Mouse (Mus musculus) gastrocnemius, adult 18-20 months (tissue): ENCODE results near the gene Gm13289. TPM values are rescaled to one million over a fixed set of nuclear protein-coding genes. Genes with fewer than 3 reads are reported as not detected.
"Not testable (repeated sequence)": the region's sequence is repeated elsewhere in the genome, so short reads cannot be mapped to it uniquely, and the experiment has no call there.

ENCODE experiments used
- DNase-seq: peaks from one replicate; pipeline ENCODE4 v3.0.0; 2021; ENCODE audit warnings: low spot score
- total RNA-seq, 2 experiments: library from RNA; stranded (reverse); gene quantifications; 2 replicates each; pipeline ENCODE4 v1.2.3; 2021

The Gm13289 gene
- total RNA-seq, 2 experiments from 2014 or later: not detected

- not testable (repeated sequence) for DNase-seq
Measured at GRCm38 (mm10) chr4:88782335-88782734, 5.6 kb downstream of the Gm13289 start.

DNA sequence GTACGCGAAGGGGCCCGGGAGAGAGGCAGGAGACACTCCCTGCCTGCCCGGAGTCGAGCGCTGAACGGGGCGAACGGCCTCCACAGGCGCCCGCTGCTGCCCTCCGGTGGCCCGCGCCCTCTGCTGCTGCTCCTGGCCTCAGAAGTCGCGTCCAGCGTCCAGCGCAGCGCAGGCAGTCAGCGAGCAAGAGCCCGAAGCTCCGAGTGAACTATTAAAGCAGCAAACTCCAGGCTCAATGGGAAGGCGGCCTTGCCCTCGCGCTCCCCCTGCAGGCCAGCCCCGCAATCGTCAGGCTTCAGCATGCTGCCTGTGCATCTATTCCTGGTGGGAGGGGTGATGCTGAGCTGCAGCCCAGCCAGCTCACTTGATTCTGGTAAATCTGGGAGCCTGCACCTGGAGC, 8.7 kb downstream of the Gm13289 start, which contains the start of gene Gm13276:
Gene Gm13276, plus strand, starts transcription at position 301 of the 400 bp plus-strand sequence.
- not testable (repeated sequence) for DNase-seq

DNA sequence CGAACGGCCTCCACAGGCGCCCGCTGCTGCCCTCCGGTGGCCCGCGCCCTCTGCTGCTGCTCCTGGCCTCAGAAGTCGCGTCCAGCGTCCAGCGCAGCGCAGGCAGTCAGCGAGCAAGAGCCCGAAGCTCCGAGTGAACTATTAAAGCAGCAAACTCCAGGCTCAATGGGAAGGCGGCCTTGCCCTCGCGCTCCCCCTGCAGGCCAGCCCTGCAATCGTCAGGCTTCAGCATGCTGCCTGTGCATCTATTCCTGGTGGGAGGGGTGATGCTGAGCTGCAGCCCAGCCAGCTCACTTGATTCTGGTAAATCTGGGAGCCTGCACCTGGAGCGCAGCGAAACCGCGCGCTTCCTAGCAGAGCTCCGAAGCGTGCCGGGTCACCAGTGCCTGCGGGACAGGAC, 11.7 kb downstream of the Gm13289 start, which contains the start of gene Gm13277:
Gene Gm13277, plus strand, starts transcription at position 231 of the 400 bp plus-strand sequence.
- peak; percentile 54 for DNase-seq

GRCm38 (mm10) chr4:88791250-88791649, 14.5 kb downstream of the Gm13289 start, which contains the start of gene Gm13278:
Gene Gm13278, plus strand, starts transcription at chr4:88791550.
- not testable (repeated sequence) for DNase-seq

GRCm38 (mm10) chr4:88793936-88794675, 17.4 kb downstream of the Gm13289 start, which contains the start of gene Gm13275:
Gene Gm13275, plus strand, starts transcription at chr4:88794487.
- DNase-seq: peak; percentile 58

DNA sequence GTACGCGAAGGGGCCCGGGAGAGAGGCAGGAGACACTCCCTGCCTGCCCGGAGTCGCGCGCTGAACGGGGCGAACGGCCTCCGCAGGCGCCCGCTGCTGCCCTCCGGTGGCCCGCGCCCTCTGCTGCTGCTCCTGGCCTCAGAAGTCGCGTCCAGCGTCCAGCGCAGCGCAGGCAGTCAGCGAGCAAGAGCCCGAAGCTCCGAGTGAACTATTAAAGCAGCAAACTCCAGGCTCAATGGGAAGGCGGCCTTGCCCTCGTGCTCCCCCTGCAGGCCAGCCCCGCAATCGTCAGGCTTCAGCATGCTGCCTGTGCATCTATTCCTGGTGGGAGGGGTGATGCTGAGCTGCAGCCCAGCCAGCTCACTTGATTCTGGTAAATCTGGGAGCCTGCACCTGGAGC, 20.4 kb downstream of the Gm13289 start, which contains the start of gene Gm13279:
Gene Gm13279, plus strand, starts transcription at position 301 of the 400 bp plus-strand sequence.
- not testable (repeated sequence) for DNase-seq

- DNase-seq: not testable (repeated sequence)
Measured at GRCm38 (mm10) chr4:88799365-88799764, 22.6 kb downstream of the Gm13289 start, which contains the start of gene Gm13285. Gene Gm13285, plus strand, starts transcription at chr4:88799665.

DNA sequence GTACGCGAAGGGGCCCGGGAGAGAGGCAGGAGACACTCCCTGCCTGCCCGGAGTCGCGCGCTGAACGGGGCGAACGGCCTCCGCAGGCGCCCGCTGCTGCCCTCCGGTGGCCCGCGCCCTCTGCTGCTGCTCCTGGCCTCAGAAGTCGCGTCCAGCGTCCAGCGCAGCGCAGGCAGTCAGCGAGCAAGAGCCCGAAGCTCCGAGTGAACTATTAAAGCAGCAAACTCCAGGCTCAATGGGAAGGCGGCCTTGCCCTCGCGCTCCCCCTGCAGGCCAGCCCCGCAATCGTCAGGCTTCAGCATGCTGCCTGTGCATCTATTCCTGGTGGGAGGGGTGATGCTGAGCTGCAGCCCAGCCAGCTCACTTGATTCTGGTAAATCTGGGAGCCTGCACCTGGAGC, 26.2 kb downstream of the Gm13289 start, which contains the start of gene Gm13287:
Gene Gm13287, plus strand, starts transcription at position 301 of the 400 bp plus-strand sequence.
- not testable (repeated sequence) for DNase-seq

- DNase-seq: not testable (repeated sequence)
Measured at GRCm38 (mm10) chr4:88805231-88805630, 28.5 kb downstream of the Gm13289 start, which contains the start of gene Gm13288. Gene Gm13288, plus strand, starts transcription at chr4:88805531.

GRCm38 (mm10) chr4:88805761-88806160, 29.0 kb downstream of the Gm13289 start:
- peak; percentile 5 for DNase-seq

- DNase-seq: no peak
Measured at GRCm38 (mm10) chr4:88815928-88816327, 39.2 kb downstream of the Gm13289 start, which contains the start of gene Ifna7. Gene Ifna7, plus strand, starts transcription at chr4:88816228.

GRCm38 (mm10) chr4:88819659-88820058, 42.9 kb downstream of the Gm13289 start, which contains the start of gene Ifna11:
Gene Ifna11, plus strand, starts transcription at chr4:88819959.
- no peak for DNase-seq

DNA sequence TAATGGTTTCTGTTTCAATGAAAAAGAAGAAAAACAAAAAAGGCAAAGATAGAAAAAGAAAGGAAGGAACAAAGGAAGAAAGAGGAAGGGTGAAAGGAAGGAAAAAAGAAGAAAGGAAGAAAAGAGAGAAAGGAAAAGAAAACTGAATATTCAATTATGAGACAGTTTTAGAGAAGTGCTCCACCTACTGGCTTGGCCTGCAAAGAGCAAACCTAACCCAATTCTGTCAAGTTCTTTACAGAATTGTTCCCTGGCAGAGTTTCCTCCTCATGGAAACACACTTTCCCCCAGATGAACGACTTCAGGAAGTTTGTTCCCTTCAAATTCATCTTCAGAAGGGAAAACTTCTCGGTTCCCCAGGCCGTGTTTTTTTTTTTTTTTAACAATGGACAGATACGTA, 46.3 kb downstream of the Gm13289 start:
- DNase-seq: no peak

Other genes with a start within 250 kb of the Gm13289 start
- gene Ifna15, start 218.7 kb upstream of the Gm13289 start, total RNA-seq: not detected
- not detected for gene Ifna14, start 205.1 kb upstream of the Gm13289 start, total RNA-seq
- gene Ifna9, start 184.5 kb upstream of the Gm13289 start, total RNA-seq: not detected
- gene Ifna12, start 173.5 kb upstream of the Gm13289 start, total RNA-seq: not detected
- gene C87499, start 142.5 kb upstream of the Gm13289 start, total RNA-seq: not detected
- not detected for gene Ifna13, start 132.5 kb upstream of the Gm13289 start, total RNA-seq
- gene Ifna16, start 100.0 kb upstream of the Gm13289 start, total RNA-seq: not detected
- not detected for gene Ifna2, start 93.0 kb upstream of the Gm13289 start, total RNA-seq
- gene Ifnab, start 85.6 kb upstream of the Gm13289 start, total RNA-seq: not detected
- gene Gm26566, start 55.1 kb upstream of the Gm13289 start, total RNA-seq: under 1 TPM in 1 of 2 experiments, not detected in 1; 0.21 TPM
- gene Klhl9, start 54.5 kb upstream of the Gm13289 start, total RNA-seq: 10 to 100 TPM; 50.5 to 62.5 TPM
- not detected for gene Gm13271, start 22.1 kb upstream of the Gm13289 start, total RNA-seq
- not detected for gene Gm13283, start 16.8 kb upstream of the Gm13289 start, total RNA-seq
- not detected for gene Gm13290, start 3.1 kb upstream of the Gm13289 start, total RNA-seq
- not detected for gene Gm13272, start 2.9 kb downstream of the Gm13289 start, total RNA-seq
- not detected for gene Ifnz, start 5.2 kb downstream of the Gm13289 start, total RNA-seq
- gene Gm13276, start 8.8 kb downstream of the Gm13289 start, total RNA-seq: not detected
- not detected for gene Gm13277, start 11.7 kb downstream of the Gm13289 start, total RNA-seq
- gene Gm13278, start 14.6 kb downstream of the Gm13289 start, total RNA-seq: not detected
- not detected for gene Gm13275, start 17.6 kb downstream of the Gm13289 start, total RNA-seq
- not detected for gene Gm13279, start 20.5 kb downstream of the Gm13289 start, total RNA-seq
- not detected for gene Gm13285, start 22.7 kb downstream of the Gm13289 start, total RNA-seq
- gene Gm13287, start 26.3 kb downstream of the Gm13289 start, total RNA-seq: not detected
- gene Gm13288, start 28.6 kb downstream of the Gm13289 start, total RNA-seq: not detected
- gene Ifna7, start 39.3 kb downstream of the Gm13289 start, total RNA-seq: not detected
- not detected for gene Ifna11, start 43.0 kb downstream of the Gm13289 start, total RNA-seq
- gene Ifna6, start 50.5 kb downstream of the Gm13289 start, total RNA-seq: not detected
- not detected for gene Ifna5, start 58.6 kb downstream of the Gm13289 start, total RNA-seq
- not detected for gene Ifna4, start 64.9 kb downstream of the Gm13289 start, total RNA-seq
- gene Ifna1, start 73.2 kb downstream of the Gm13289 start, total RNA-seq: not detected
- gene Ifne, start 103.3 kb downstream of the Gm13289 start, total RNA-seq: not detected